Mouse (Mus musculus) heart, adult 2 months (tissue): ENCODE results near the gene Cd79b.

Experiments
- CTCF ChIP-seq: fragments of 200-600 bp; IDR thresholded peaks from 2 replicates; pipeline ENCODE4 v1.8.1; 2022; ENCODE audit warnings: antibody characterized with exemption, mild to moderate bottlenecking, moderate library complexity
- EP300 ChIP-seq: fragments of 200-500 bp; IDR thresholded peaks from 2 replicates; pipeline ENCODE4 v1.6.1; 2011; ENCODE audit warnings: low read depth, low read length, control low read depth; ENCODE audit not compliant: insufficient read depth
- POLR2A ChIP-seq: fragments of 200-500 bp; IDR thresholded peaks from 2 replicates; pipeline ENCODE4 v1.6.1; 2011; ENCODE audit warnings: mild to moderate bottlenecking, low read depth, low read length, control low read depth; ENCODE audit not compliant: insufficient read depth

- TF ChIP-seq POLR2A (no peak), CTCF (no peak), EP300 (no peak)
These were observed 1.9 kb upstream of the Cd79b start for GRCm38 (mm10) chr11:106316416-106316815.
